Mouse (Mus musculus) hindbrain, postnatal 0 days (tissue): Measurements from ENCODE around the gene Grik2. TPM values are rescaled to one million over a fixed set of nuclear protein-coding genes. Genes with fewer than 3 reads are reported as not detected.
A peak's percentile ranks its signal among the peaks of the same experiment; 100 is the strongest.

Experiments
- ATAC-seq: fragments of 200-750 bp; cut with Nextera tagmentation; 2 replicates; pipeline ENCODE4 v1.8.0; 2017; ENCODE audit warnings: mild to moderate bottlenecking, moderate TSS enrichment, moderate library complexity
- DNase-seq: peaks from one replicate; pipeline ENCODE4 v3.0.0-alpha.2; 2015; ENCODE audit warnings: low spot score
- H3K27ac ChIP-seq: fragments of 300-500 bp; sonication (generic); 2 replicates; pipeline ENCODE4 v1.5.1; 2014; ENCODE audit warnings: mild to moderate bottlenecking
- H3K27me3 ChIP-seq: fragments of 300-500 bp; sonication (generic); 2 replicates; pipeline ENCODE4 v1.6.1; 2014; ENCODE audit warnings: low read length, mixed read lengths; ENCODE audit not compliant: insufficient read depth
- H3K36me3 ChIP-seq: fragments of 300-500 bp; sonication (generic); 2 replicates; pipeline ENCODE4 v1.6.1; 2014; ENCODE audit warnings: low read length, mixed read lengths; ENCODE audit not compliant: insufficient read depth
- H3K4me1 ChIP-seq: fragments of 300-500 bp; sonication (generic); 2 replicates; pipeline ENCODE4 v1.6.1; 2014; ENCODE audit warnings: antibody characterized with exemption, low read length, mixed read lengths; ENCODE audit not compliant: insufficient read depth
- H3K4me2 ChIP-seq: fragments of 300-500 bp; sonication (generic); 2 replicates; pipeline ENCODE4 v1.6.1; 2014; ENCODE audit warnings: low read depth, mild to moderate bottlenecking, low read length, moderate library complexity, mixed read lengths
- H3K4me3 ChIP-seq: fragments of 300-500 bp; sonication (generic); 2 replicates; pipeline ENCODE4 v1.5.1; 2014; ENCODE audit warnings: low read length
- H3K9ac ChIP-seq: fragments of 300-500 bp; sonication (generic); replicated peaks from 2 replicates; pipeline ENCODE4 v1.6.1; 2014; ENCODE audit warnings: mild to moderate bottlenecking, low read length, moderate library complexity, mixed read lengths
- H3K9me3 ChIP-seq: fragments of 300-500 bp; sonication (generic); 2 replicates; pipeline ENCODE4 v1.6.1; 2016; ENCODE audit warnings: low read length, mixed read lengths
- CTCF ChIP-seq: IDR thresholded peaks from 2 replicates; pipeline ENCODE4 v1.5.1; 2016; ENCODE audit warnings: antibody characterized with exemption, control low read depth, low read depth
- WGBS: fragments of 180-500 bp; shearing (Covaris S2); extraction: QIAGEN DNeasy Blood & Tissue Kit; methylation state at CpG from one replicate; pipeline ENCODE4 v1.1.7; 2014; 5-methylcytosine and 5-hydroxymethylcytosine counted together
- polyA plus RNA-seq: library from polyadenylated mRNA; unstranded; fragments of >200 nt; fragmentation: Nextera tagmentation; extraction: Ambion mirVana; gene quantifications from 2 replicates; pipeline ENCODE4 v1.2.1, GENCODE M21; 2015
- total RNA-seq: library from RNA; depleted of rRNA; stranded (reverse); fragments of >200 nt; gene quantifications from 2 replicates; pipeline ENCODE4 v1.2.3, GENCODE M21; 2014

Gene Grik2
- total and polyA plus RNA-seq, 2 experiments from 2014 or later = 24.9 to 120 TPM

DNA sequence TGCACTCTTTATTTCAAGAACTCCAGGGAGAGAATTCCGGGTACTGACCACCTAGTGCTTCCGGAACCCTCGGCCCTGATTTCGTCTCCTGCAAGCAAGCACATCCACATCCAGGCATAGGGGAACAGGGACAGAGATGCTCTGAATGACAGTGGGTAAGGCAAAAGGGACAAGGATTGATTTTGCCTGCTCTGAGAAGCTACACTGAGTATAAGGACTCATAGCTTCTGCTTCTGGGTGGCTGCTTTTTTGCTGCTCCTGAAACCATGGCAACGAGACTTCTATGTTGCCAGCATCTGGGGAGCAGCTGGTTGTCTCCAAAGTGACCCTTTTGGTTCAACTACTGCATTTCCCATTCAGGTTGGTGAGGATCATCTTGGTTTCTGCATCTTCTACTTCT lies 348 bp upstream of the Grik2 start:
- WGBS = 8% methylated on average over 5 of the region's 5 CpGs
- DNase-seq (peak; percentile 49), ATAC-seq (peak; percentile 69)
- Histone ChIP-seq H3K4me3 (peak overlapping the region; percentile 70), H3K4me2 (peak overlapping the region; percentile 78), H3K9ac (peak overlapping the region; percentile 64), H3K27me3 (no peaks in the 10 kb centered on the region), H3K36me3 (no peaks in the 10 kb centered on the region), H3K27ac (peak overlapping the region; percentile 81), H3K9me3 (no peaks in the 10 kb centered on the region), H3K4me1 (peaks cover 12% of the 10 kb centered on the region)
- TF ChIP-seq CTCF = no peak

DNA sequence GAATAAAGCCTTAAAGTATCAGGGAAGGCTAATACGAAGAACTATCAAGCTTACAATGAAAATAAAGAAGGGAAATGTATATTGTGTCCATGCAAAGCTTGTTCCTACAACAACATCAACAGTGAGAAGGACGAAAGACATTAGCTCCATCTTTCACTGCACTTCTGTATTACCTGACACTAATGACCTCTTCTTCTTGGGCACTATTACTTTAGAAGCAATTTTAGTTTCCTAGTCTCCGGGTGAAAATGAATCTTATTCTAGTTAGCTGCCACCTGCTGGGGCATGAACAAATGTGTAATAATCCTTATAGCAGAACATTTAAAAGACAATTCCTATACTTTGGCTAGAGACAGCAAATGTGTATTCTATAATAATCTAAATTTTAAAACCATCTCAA lies 1.9 kb downstream of the Grik2 start:
- TF ChIP-seq CTCF = no peak; the same call in 1 of the 2 replicates
- DNase-seq (peak; percentile 34), ATAC-seq (no peak)
- Histone ChIP-seq H3K9me3 (no peaks in the 10 kb centered on the region), H3K4me1 (peaks cover 17% of the 10 kb centered on the region), H3K27ac (no peak overlapping the region; the same call in 1 of the 2 replicates), H3K36me3 (no peaks in the 10 kb centered on the region), H3K4me2 (peak overlapping the region; percentile 78), H3K9ac (peak overlapping the region; percentile 45), H3K27me3 (no peaks in the 10 kb centered on the region), H3K4me3 (peak overlapping the region; percentile 70)
- WGBS = 31% methylated on average over 3 of the region's 3 CpGs

DNA sequence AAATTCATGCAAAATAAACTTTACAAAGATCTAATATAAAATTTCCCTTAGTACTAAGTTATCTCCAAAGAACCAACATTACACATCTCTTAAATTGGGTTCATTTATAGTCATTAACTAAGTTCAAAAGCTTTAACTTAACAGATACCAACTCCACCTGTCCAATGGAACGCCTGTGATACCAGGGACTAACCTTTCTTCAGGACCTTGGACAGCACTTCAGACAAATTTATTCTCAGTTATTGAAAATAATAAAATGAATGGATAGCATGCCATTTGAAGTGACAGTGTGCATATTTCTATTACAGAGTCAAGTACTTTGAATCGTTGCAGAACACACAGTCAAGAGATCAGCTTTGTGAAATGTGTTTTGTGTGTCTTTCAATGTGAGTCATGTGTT lies 3.1 kb downstream of the Grik2 start:
- H3K9ac ChIP-seq = peak overlapping the region; percentile 41; the same call in 1 of the 2 replicates
- no peak overlapping the region for H3K27ac ChIP-seq
- H3K4me3 ChIP-seq = peak overlapping the region; percentile 70
- peaks cover 16% of the 10 kb centered on the region for H3K4me1 ChIP-seq
- no peaks in the 10 kb centered on the region for H3K27me3 ChIP-seq
- H3K9me3 ChIP-seq = no peaks in the 10 kb centered on the region
- 48% methylated on average over 2 of the region's 2 CpGs for WGBS
- no peaks in the 10 kb centered on the region for H3K36me3 ChIP-seq
- DNase-seq (peak; percentile 5), ATAC-seq (no peak)
- TF ChIP-seq CTCF = no peak
- peak overlapping the region; percentile 78 for H3K4me2 ChIP-seq

DNA sequence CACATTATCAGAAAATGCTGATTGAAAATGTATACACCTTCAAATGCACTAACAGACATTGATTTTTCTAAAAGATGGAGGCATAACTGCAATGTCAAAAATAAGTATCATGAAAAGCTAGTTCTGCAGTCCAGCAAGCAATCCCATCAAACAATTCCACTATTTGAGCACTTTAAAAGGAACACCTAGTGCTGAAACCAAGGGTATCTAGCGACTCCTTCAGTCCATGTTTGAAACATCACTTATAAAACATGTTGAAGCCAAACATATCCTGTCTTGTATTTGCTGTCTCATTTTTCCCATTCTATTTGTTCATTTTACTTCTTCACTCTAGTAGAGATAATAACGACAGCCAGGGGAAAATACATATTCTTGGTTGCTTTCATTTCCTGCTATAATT lies 3.7 kb downstream of the Grik2 start:
- Histone ChIP-seq H3K27ac (no peak overlapping the region), H3K36me3 (no peaks in the 10 kb centered on the region), H3K4me1 (peaks cover 13% of the 10 kb centered on the region), H3K4me3 (peak overlapping the region; percentile 70), H3K4me2 (peak overlapping the region; percentile 78), H3K9ac (peak overlapping the region; percentile 41; the same call in 1 of the 2 replicates), H3K27me3 (no peaks in the 10 kb centered on the region), H3K9me3 (no peaks in the 10 kb centered on the region)
- DNase-seq (peak; percentile 85), ATAC-seq (no peak)
- peak; percentile 79 for TF ChIP-seq CTCF
- 8% methylated on average over 2 of the region's 2 CpGs for WGBS

DNA sequence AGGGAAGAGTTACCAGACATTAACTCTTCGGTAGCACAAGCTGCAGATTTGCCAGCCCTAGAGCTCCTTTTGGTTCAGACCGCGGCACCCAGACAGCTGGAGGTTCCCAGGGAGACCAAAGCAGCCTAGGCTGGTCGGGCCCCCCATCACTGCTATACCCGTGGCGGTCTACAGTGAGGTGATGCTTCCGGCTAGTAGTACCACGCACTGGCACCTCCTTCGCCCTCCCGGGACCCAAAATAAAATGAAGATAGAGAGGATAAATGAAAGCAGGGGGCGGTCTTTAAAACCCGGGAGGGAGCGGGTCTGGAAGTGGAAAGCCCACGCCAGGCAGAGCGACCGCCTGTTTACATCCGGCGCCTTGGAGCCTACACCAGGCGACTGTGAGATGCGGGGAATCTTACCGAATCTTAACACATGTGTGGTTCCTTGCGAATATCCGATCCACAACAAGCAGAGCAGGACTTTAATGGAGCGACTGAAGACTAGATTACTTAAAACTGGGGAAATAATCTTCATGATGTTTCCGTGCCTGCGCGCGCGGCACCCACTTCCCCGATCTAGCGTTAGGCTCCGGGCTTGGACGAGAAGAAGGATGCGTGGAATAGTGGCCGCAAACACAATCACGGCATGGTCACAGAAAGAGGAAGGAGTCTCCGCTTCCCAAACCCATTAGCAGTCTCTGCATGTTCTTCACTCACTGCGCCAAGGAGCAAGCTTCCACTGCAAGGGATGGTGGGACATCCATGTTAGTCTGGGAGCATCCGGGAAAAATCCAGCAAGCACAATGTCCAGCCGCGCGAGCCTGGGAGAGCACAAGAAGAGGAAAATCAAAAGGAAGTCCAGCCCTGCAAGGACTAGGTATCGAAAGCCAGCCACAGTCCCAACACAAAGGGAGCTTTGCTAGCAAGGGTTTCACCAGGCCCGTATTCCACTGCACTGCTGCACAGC lies 5.5 kb downstream of the Grik2 start:
- Histone ChIP-seq H3K4me1 (peaks cover 7% of the 10 kb centered on the region; the same call in 1 of the 2 replicates), H3K27ac (peak overlapping the region; percentile 80), H3K9ac (peak overlapping the region; percentile 68), H3K36me3 (no peaks in the 10 kb centered on the region), H3K4me2 (peak overlapping the region; percentile 78), H3K27me3 (no peaks in the 10 kb centered on the region), H3K9me3 (no peaks in the 10 kb centered on the region), H3K4me3 (peak overlapping the region; percentile 65)
- TF ChIP-seq CTCF = no peak
- ATAC-seq = peak; percentile 77
- DNase-seq = peak; percentile 67
- WGBS = under 1% methylated on average over 44 of the region's 44 CpGs

DNA sequence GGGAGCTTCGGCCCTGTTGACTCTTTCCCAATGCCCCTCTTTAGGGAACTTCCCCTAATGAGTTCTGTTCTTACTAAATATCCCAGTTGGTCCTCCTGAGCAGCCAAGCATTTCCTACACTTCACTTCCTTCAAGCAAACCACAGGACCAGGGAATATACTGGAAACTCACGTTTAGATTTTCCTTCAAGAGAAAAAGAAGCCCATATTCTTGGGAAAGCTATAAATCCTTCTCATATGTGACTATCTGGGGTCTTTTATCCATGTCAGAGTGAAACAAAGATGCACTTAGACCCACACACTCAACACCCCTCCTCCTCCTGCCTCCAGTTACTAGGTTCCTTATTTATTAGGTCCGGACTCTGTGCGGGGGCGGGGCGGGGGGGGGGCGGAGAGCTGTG lies 6.5 kb downstream of the Grik2 start:
- peak overlapping the region; percentile 78 for H3K4me2 ChIP-seq
- no peaks in the 10 kb centered on the region for H3K27me3 ChIP-seq
- peak overlapping the region; percentile 68 for H3K9ac ChIP-seq
- WGBS = 1% methylated on average over 7 of the region's 7 CpGs
- no peaks in the 10 kb centered on the region for H3K9me3 ChIP-seq
- H3K4me3 ChIP-seq = peak overlapping the region; percentile 65
- ATAC-seq (peak; percentile 31; the same call in 1 of the 2 replicates), DNase-seq (no peak)
- peak overlapping the region; percentile 80; the same call in 1 of the 2 replicates for H3K27ac ChIP-seq
- no peaks in the 10 kb centered on the region for H3K36me3 ChIP-seq
- no peak for TF ChIP-seq CTCF
- H3K4me1 ChIP-seq = peaks cover 7% of the 10 kb centered on the region; the same call in 1 of the 2 replicates

DNA sequence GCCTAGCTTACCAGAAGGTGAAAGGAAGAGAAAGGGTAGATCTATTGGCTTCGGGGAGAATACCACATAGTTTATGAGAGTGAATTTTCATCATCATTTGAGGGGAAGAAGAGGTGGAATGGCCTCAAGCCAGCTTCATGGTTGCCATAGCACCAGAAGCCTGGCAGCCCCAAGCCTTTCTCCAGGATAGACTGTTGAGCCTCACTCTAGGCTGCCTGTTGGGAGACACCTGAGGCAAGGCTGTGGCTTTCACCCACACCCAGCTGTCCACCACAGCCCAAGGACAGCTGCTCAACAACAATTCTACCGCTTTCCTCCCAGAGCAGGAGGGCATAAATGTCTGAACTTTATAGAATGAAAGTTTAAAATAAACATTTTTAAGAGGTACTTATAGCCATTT lies 8.1 kb downstream of the Grik2 start:
- Histone ChIP-seq H3K4me2 (peak overlapping the region; percentile 78), H3K4me1 (peaks cover 7% of the 10 kb centered on the region; the same call in 1 of the 2 replicates), H3K36me3 (no peaks in the 10 kb centered on the region), H3K27ac (no peak overlapping the region), H3K9me3 (no peaks in the 10 kb centered on the region), H3K4me3 (peak overlapping the region; percentile 3; the same call in 1 of the 2 replicates), H3K9ac (no peak overlapping the region), H3K27me3 (no peaks in the 10 kb centered on the region)
- 67% methylated on average over 2 of the region's 2 CpGs for WGBS
- DNase-seq (peak; percentile 27), ATAC-seq (no peak)
- no peak for TF ChIP-seq CTCF
